Comparison of ENCODE assay signal across 8 mouse cellular contexts in the genomic region with DNA sequence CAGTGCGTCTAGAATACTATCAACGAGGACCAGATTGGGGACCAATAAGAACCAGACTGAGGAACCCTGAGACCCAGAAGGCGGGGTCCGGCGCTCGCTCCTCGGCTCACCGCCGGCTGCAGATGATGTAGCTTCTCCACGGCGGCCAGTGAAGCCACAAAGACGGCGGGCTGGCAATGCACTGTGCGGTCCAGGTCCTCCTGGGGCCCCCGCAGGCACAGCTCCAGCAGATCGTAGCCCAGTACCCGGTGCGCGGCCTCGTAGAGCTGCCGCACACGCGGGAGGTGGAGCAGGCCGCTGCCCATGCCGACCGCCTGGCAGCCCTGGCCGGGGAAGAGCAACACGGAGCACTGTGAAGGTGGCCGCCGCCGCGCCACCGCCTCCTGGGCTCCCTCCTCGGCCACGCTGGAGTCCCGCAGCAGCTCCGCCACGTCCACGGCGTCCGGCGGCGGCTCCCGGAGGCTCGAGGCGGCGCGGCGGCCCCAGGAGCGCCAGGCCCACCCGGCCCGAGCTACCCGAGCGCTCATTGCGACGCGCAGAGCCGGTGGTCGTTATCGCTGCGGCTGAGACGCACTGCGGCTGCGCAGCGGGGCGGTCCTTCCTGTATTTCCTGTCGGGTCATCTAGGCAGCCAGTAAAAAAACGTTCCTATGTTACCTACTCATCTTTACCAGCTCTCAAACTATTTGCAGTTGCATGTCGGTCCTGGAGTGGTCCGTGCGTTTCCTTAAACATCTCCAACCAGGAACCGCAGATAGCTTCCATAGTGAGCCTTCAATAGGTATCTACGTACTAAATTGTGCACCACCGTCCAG. TPM values are rescaled to one million over a fixed set of nuclear protein-coding genes. Genes with fewer than 3 reads are reported as not detected.
A peak's percentile ranks its signal among the peaks of the same experiment; 100 is the strongest.
DNase-seq lines count a peak whose midpoint lies in the region; ATAC-seq and TF ChIP-seq lines count a peak whose summit lies in the region.

No protein-coding gene starts in this region.

- H3K27ac ChIP-seq in bone marrow macrophage, adult 2 months (ENCODE audit: insufficient read depth, low read depth, low read length) = peak overlapping the region; percentile 62
- peak overlapping the region; percentile 85 for H3K27ac ChIP-seq in embryonic facial prominence, embryonic 15.5 days (replicated peaks)
- H3K27ac ChIP-seq in limb, embryonic 13.5 days = peak overlapping the region; percentile 93
- peak overlapping the region; percentile 95 for H3K27ac ChIP-seq in midbrain, embryonic 15.5 days

- peaks cover 8% of the 10 kb centered on the region; the same call in 1 of the 2 replicates for H3K4me1 ChIP-seq in bone marrow macrophage, adult 2 months (ENCODE audit: control insufficient read depth, insufficient read depth, low read length)
- peaks cover 15% of the 10 kb centered on the region for H3K4me1 ChIP-seq in embryonic facial prominence, embryonic 15.5 days
- H3K4me1 ChIP-seq in limb, embryonic 13.5 days = peaks cover 10% of the 10 kb centered on the region
- peaks cover 11% of the 10 kb centered on the region for H3K4me1 ChIP-seq in midbrain, embryonic 15.5 days

- peak; percentile 84 for ATAC-seq in embryonic facial prominence, embryonic 15.5 days (ENCODE audit: insufficient number of reproducible peaks, low FRiP score, low TSS enrichment, low read depth)
- ATAC-seq in limb, embryonic 13.5 days (ENCODE audit: low FRiP score, low read depth) = peak; percentile 89
- peak; percentile 92 for ATAC-seq in midbrain, embryonic 15.5 days (replicated peaks)

- WGBS in embryonic facial prominence, embryonic 15.5 days = under 1% methylated on average over 74 of the region's 74 CpGs
- 1% methylated on average over 58 of the region's 74 CpGs for WGBS in limb, embryonic 13.5 days
- WGBS in midbrain, embryonic 15.5 days = under 1% methylated on average over 74 of the region's 74 CpGs

- peaks cover 21% of the 10 kb centered on the region for H3K36me3 ChIP-seq in embryonic facial prominence, embryonic 15.5 days
- peaks cover 24% of the 10 kb centered on the region for H3K36me3 ChIP-seq in limb, embryonic 13.5 days
- H3K36me3 ChIP-seq in midbrain, embryonic 15.5 days (replicated peaks) = peaks cover 6% of the 10 kb centered on the region; the same call in 1 of the 2 replicates

- TF ChIP-seq CTCF in bone marrow macrophage, adult 2 months (IDR thresholded peaks at IDR 0.05; ENCODE audit: low read depth, low read length) = no peak

- no peaks in the 10 kb centered on the region for H3K27me3 ChIP-seq in embryonic facial prominence, embryonic 15.5 days
- H3K27me3 ChIP-seq in limb, embryonic 13.5 days = no peaks in the 10 kb centered on the region
- no peaks in the 10 kb centered on the region for H3K27me3 ChIP-seq in midbrain, embryonic 15.5 days (replicated peaks)

- peak overlapping the region; percentile 86 for H3K4me2 ChIP-seq in embryonic facial prominence, embryonic 15.5 days (replicated peaks)
- H3K4me2 ChIP-seq in limb, embryonic 13.5 days (replicated peaks) = peak overlapping the region; percentile 82
- H3K4me2 ChIP-seq in midbrain, embryonic 15.5 days = peak overlapping the region; percentile 83

- peak overlapping the region; percentile 72 for H3K9ac ChIP-seq in embryonic facial prominence, embryonic 15.5 days
- peak overlapping the region; percentile 95 for H3K9ac ChIP-seq in limb, embryonic 13.5 days
- peak overlapping the region; percentile 92 for H3K9ac ChIP-seq in midbrain, embryonic 15.5 days

- no peak for TF ChIP-seq POLR2A in bone marrow macrophage, adult 2 months (IDR thresholded peaks at IDR 0.05; ENCODE audit: borderline replicate concordance, low read depth, low read length)

- no peaks in the 10 kb centered on the region for H3K9me3 ChIP-seq in embryonic facial prominence, embryonic 15.5 days (replicated peaks)
- 0 out of 2 replicates have a peak, but pooled peaks cover 3% of the 10 kb centered on the region for H3K9me3 ChIP-seq in limb, embryonic 13.5 days
- no peaks in the 10 kb centered on the region for H3K9me3 ChIP-seq in midbrain, embryonic 15.5 days

- peak overlapping the region; percentile 88 for H3K4me3 ChIP-seq in bone marrow macrophage, adult 2 months (ENCODE audit: insufficient read depth, low read length)
- peak overlapping the region; percentile 72 for H3K4me3 ChIP-seq in embryonic facial prominence, embryonic 15.5 days (replicated peaks)
- peak overlapping the region; percentile 88 for H3K4me3 ChIP-seq in limb, embryonic 13.5 days
- H3K4me3 ChIP-seq in midbrain, embryonic 15.5 days = peak overlapping the region; percentile 76

- DNase-seq in A20 (ENCODE audit: low read depth, low spot score) = peak; percentile 94
- DNase-seq in heart, adult 9 months (ENCODE audit: low spot score in 2 of 2) = peak; percentile 85 to 90
- DNase-seq in kidney, adult 9 months = peak; percentile 87
- peak; percentile 76 to 84 for DNase-seq in spleen, adult 18-20 months

RNA-seq across cellular contexts. Expression of a gene that starts 8.0 kb away (rescaled TPM):
- polyA plus RNA-seq in bone marrow macrophage, adult 2 months (2012; ENCODE audit: insufficient read depth, insufficient read length, missing spikeins) = 203 and 204 TPM in 2 replicates
- polyA plus RNA-seq in embryonic facial prominence, embryonic 15.5 days (2015; fragmentation: Nextera tagmentation; extraction: Ambion mirVana) = 66.7 and 71.7 TPM in 2 replicates
- 40.4 and 41.9 TPM in 2 replicates for polyA plus RNA-seq in limb, embryonic 13.5 days (2015; fragmentation: Nextera tagmentation; extraction: Ambion mirVana)
- polyA plus RNA-seq in midbrain, embryonic 15.5 days (2015; fragmentation: Nextera tagmentation; extraction: Ambion mirVana) = 8.1 and 12.0 TPM in 2 replicates

RNA-seq across cellular contexts. Expression of a gene that starts 8.2 kb away (rescaled TPM):
- 7.3 and 8.6 TPM in 2 replicates for polyA plus RNA-seq in bone marrow macrophage, adult 2 months (2012; ENCODE audit: insufficient read depth, insufficient read length, missing spikeins)
- 34.9 and 38.1 TPM in 2 replicates for polyA plus RNA-seq in embryonic facial prominence, embryonic 15.5 days (2015; fragmentation: Nextera tagmentation; extraction: Ambion mirVana)
- 39.4 and 41.6 TPM in 2 replicates for polyA plus RNA-seq in limb, embryonic 13.5 days (2015; fragmentation: Nextera tagmentation; extraction: Ambion mirVana)
- polyA plus RNA-seq in midbrain, embryonic 15.5 days (2015; fragmentation: Nextera tagmentation; extraction: Ambion mirVana) = 32.0 and 33.5 TPM in 2 replicates

RNA-seq across cellular contexts. Expression of a gene that starts 28.7 kb away (rescaled TPM):
- 1.2 TPM in 1 of 2 replicates, not detected in the other for polyA plus RNA-seq in bone marrow macrophage, adult 2 months (2012; ENCODE audit: insufficient read depth, insufficient read length, missing spikeins)
- 3.9 and 5.5 TPM in 2 replicates for polyA plus RNA-seq in embryonic facial prominence, embryonic 15.5 days (2015; fragmentation: Nextera tagmentation; extraction: Ambion mirVana)
- 3.5 and 3.7 TPM in 2 replicates for polyA plus RNA-seq in limb, embryonic 13.5 days (2015; fragmentation: Nextera tagmentation; extraction: Ambion mirVana)
- polyA plus RNA-seq in midbrain, embryonic 15.5 days (2015; fragmentation: Nextera tagmentation; extraction: Ambion mirVana) = 0.30 and 0.56 TPM in 2 replicates

RNA-seq across cellular contexts. Expression of a gene that starts 39.6 kb away (rescaled TPM):
- 11.2 and 14.1 TPM in 2 replicates for polyA plus RNA-seq in bone marrow macrophage, adult 2 months (2012; ENCODE audit: insufficient read depth, insufficient read length, missing spikeins)
- polyA plus RNA-seq in embryonic facial prominence, embryonic 15.5 days (2015; fragmentation: Nextera tagmentation; extraction: Ambion mirVana) = 33.5 and 35.4 TPM in 2 replicates
- polyA plus RNA-seq in limb, embryonic 13.5 days (2015; fragmentation: Nextera tagmentation; extraction: Ambion mirVana) = 39.7 and 43.4 TPM in 2 replicates
- polyA plus RNA-seq in midbrain, embryonic 15.5 days (2015; fragmentation: Nextera tagmentation; extraction: Ambion mirVana) = 47.2 and 50.9 TPM in 2 replicates

RNA-seq across cellular contexts. Expression of a gene that starts 44.7 kb away (rescaled TPM):
- 7.2 and 9.1 TPM in 2 replicates for polyA plus RNA-seq in bone marrow macrophage, adult 2 months (2012; ENCODE audit: insufficient read depth, insufficient read length, missing spikeins)
- polyA plus RNA-seq in embryonic facial prominence, embryonic 15.5 days (2015; fragmentation: Nextera tagmentation; extraction: Ambion mirVana) = 21.5 and 23.8 TPM in 2 replicates
- polyA plus RNA-seq in limb, embryonic 13.5 days (2015; fragmentation: Nextera tagmentation; extraction: Ambion mirVana) = 23.4 and 25.1 TPM in 2 replicates
- polyA plus RNA-seq in midbrain, embryonic 15.5 days (2015; fragmentation: Nextera tagmentation; extraction: Ambion mirVana) = 123 and 125 TPM in 2 replicates

Comparison
In these comparisons a context has a peak if more than half of its experiments do, and no peak if none do; other contexts are left out.
1. Peak in every context shown above with its lines: DNase-seq, ATAC-seq, H3K4me3 ChIP-seq and H3K27ac ChIP-seq.